Mouse (Mus musculus) lung, embryonic 16.5 days (tissue): ENCODE measurements at regions not wholly inside any gene's neighbourhood (a gene's known extent, or its start where the extent isn't known, plus 50 kb on each side); places are given as distances from the start of the nearest gene placed in this dataset.
A peak's percentile ranks its signal among the peaks of the same experiment; 100 is the strongest.

ENCODE experiments used
- ATAC-seq: fragments of 200-750 bp; cut with Nextera tagmentation; 2 replicates; pipeline ENCODE4 v1.8.0; 2017; ENCODE audit warnings: low read depth, mild to moderate bottlenecking, moderate library complexity
- H3K27ac ChIP-seq: fragments of 300-500 bp; sonication (generic); 2 replicates; pipeline ENCODE4 v1.5.1; 2014; ENCODE audit warnings: mild to moderate bottlenecking, control low read depth, low read length
- H3K27me3 ChIP-seq: fragments of 300-500 bp; sonication (generic); 2 replicates; pipeline ENCODE4 v1.6.1; 2014; ENCODE audit warnings: low read depth, low read length, mixed read lengths; ENCODE audit not compliant: control insufficient read depth, insufficient read depth
- H3K36me3 ChIP-seq: fragments of 300-500 bp; sonication (generic); 2 replicates; pipeline ENCODE4 v1.6.1; 2014; ENCODE audit warnings: low read length; ENCODE audit not compliant: control insufficient read depth, insufficient read depth
- H3K4me1 ChIP-seq: fragments of 300-500 bp; sonication (generic); replicated peaks from 2 replicates; pipeline ENCODE4 v1.6.1; 2014; ENCODE audit warnings: low read length, mixed read lengths; ENCODE audit not compliant: control insufficient read depth, insufficient read depth
- H3K4me2 ChIP-seq: fragments of 300-500 bp; sonication (generic); 2 replicates; pipeline ENCODE4 v1.6.1; 2014; ENCODE audit warnings: low read depth, low read length, control low read depth
- H3K4me3 ChIP-seq: fragments of 300-500 bp; sonication (generic); 2 replicates; pipeline ENCODE4 v1.5.1; 2014; ENCODE audit warnings: mild to moderate bottlenecking, low read length, control low read depth
- H3K9ac ChIP-seq: fragments of 300-500 bp; sonication (generic); 2 replicates; pipeline ENCODE4 v1.6.1; 2014; ENCODE audit warnings: low read length, control low read depth
- H3K9me3 ChIP-seq: fragments of 300-500 bp; sonication (generic); 2 replicates; pipeline ENCODE4 v1.6.1; 2016; ENCODE audit warnings: low read length; ENCODE audit not compliant: control insufficient read depth
- whole genome bisulfite sequencing: fragments of 180-500 bp; shearing (Covaris S2); extraction: QIAGEN DNeasy Blood & Tissue Kit; methylation state at CpG from one replicate; pipeline ENCODE4 v1.1.7; 2014; 5-methylcytosine and 5-hydroxymethylcytosine counted together

DNA sequence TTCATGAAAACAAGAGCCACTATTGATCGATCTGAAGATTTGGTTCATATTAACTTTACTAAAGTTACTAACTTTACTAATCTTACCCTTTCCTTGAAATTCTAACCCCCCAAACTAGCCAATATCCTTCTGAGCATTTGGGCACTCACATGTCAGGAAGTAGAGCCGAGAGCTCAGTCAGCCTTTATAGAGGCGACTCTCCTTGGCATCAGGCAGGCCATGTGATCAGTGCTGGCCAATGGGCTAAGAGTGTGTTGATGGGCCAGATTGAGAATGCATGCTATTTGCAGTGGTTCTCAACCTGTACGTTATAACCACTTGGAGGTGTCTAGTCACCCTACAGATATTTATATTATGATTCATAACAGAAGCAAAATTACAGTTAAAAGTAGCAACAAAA lies 69.6 kb upstream of the Slc35b4 start:
- no peaks in the 10 kb centered on the region for H3K9me3 ChIP-seq
- no peaks in the 10 kb centered on the region for H3K4me1 ChIP-seq
- H3K4me3 ChIP-seq = no peak overlapping the region
- no peaks in the 10 kb centered on the region for H3K36me3 ChIP-seq
- no peak overlapping the region for H3K27ac ChIP-seq
- H3K4me2 ChIP-seq = no peak overlapping the region
- no peaks in the 10 kb centered on the region for H3K27me3 ChIP-seq
- no peak for ATAC-seq
- WGBS = 67% methylated on average over 4 of the region's 4 CpGs
- H3K9ac ChIP-seq = no peak overlapping the region

DNA sequence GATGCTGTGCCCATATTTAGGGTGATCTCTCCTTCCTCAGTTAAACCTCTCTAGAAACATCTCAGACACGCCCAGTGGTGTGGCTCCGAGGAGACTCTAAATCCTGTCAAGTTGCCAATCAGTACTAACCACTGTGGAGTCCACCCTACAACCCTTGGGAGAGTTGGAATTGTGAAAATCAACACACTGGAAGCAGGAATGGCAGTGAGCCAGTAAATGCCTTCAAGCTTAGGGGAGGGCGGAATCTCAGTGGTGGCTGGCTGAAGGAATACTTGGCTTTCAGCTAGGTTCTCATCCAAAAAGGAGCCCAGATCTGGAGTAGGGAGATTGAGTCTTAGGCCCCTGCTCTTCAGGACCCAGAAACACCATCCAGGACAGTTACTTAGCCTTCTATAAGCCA lies 66.1 kb upstream of the Slc35b4 start:
- H3K27ac ChIP-seq = no peak overlapping the region
- H3K4me1 ChIP-seq = no peaks in the 10 kb centered on the region
- no peaks in the 10 kb centered on the region for H3K36me3 ChIP-seq
- ATAC-seq = 0 out of 2 replicates have a peak, but pooled peaks have one; percentile 36
- H3K27me3 ChIP-seq = no peaks in the 10 kb centered on the region
- H3K4me3 ChIP-seq = no peak overlapping the region
- H3K4me2 ChIP-seq = no peak overlapping the region
- 48% methylated on average over 3 of the region's 3 CpGs for WGBS
- H3K9ac ChIP-seq = no peak overlapping the region
- no peaks in the 10 kb centered on the region for H3K9me3 ChIP-seq

DNA sequence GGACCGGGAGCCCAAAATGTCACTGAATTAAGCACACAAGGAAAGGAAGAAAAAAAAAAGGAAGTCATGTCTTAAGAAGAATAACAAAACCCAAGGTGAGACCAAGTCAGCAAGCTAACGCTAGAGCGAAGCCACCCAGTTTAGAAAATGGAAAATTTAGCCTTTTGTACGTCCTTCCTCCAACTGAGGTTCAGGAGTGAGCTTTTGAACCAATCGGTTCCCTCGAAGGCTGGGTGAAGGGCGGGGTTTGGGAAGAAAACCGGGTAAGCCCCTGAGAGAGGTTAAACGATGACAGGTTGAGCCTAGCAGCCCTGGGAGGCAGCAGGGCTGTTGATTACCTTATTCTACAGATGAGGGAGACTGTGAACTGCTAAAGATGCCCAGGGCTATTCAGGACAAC lies 65.6 kb upstream of the Slc35b4 start:
- no peak overlapping the region for H3K27ac ChIP-seq
- no peaks in the 10 kb centered on the region for H3K4me1 ChIP-seq
- H3K27me3 ChIP-seq = no peaks in the 10 kb centered on the region
- no peaks in the 10 kb centered on the region for H3K36me3 ChIP-seq
- ATAC-seq = no peak
- no peaks in the 10 kb centered on the region for H3K9me3 ChIP-seq
- no peak overlapping the region for H3K4me3 ChIP-seq
- H3K9ac ChIP-seq = no peak overlapping the region
- 26% methylated on average over 9 of the region's 9 CpGs for WGBS
- no peak overlapping the region for H3K4me2 ChIP-seq

DNA sequence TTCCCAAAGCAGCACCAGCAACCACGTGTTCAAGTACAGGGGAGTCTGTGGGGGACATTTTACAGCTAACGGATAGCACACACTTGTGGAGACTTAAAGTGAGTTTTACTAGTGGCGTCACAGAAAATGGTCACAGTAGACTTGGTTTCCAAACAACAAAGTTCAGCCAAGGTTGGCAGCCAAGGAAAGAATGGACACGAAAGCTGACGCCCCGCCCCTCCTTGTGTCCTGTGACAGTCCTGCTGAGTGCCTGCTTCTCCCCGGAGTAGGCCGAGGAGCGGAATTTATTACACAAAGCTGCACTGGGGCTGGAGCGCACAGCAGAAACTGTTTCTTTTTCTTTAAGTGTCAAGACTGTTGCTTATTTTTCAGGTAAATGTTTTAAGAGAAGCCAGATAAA lies 58.2 kb upstream of the Slc35b4 start:
- Histone ChIP-seq H3K9me3 (no peaks in the 10 kb centered on the region), H3K36me3 (no peaks in the 10 kb centered on the region), H3K4me3 (no peak overlapping the region), H3K9ac (no peak overlapping the region), H3K4me2 (no peak overlapping the region), H3K4me1 (peaks cover 4% of the 10 kb centered on the region), H3K27me3 (no peaks in the 10 kb centered on the region), H3K27ac (no peak overlapping the region)
- ATAC-seq = no peak
- WGBS = 44% methylated on average over 10 of the region's 10 CpGs

DNA sequence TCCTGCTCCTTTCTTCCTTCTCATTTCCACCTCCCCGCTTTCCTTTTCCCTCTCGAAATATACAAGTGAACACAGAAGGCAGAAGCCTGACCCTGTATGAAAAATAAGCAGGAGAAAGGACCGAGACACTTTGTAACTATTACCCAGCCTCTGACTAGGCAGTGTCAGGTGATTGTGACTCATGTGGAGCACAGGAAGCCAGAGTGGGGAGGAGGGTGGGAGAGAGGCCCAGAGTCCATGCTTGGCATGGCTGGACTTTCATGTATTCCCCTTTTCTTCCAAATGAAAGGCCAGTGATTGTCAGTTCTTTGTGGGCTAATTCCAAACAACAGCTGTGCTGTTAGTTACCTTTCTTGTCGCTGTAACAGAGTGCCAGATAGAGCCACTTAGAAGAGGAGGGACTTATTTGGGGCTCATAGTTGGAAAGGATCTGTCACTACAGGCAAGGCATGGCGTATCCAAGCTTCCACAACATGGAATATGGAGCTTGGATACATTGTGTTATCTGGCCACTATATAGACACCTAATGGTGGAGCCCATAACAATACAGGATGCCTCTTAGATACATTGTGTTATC lies 57.6 kb upstream of the Slc35b4 start:
- Histone ChIP-seq H3K27me3 (no peaks in the 10 kb centered on the region), H3K9ac (no peak overlapping the region), H3K27ac (no peak overlapping the region), H3K9me3 (no peaks in the 10 kb centered on the region), H3K4me2 (no peak overlapping the region), H3K4me3 (no peak overlapping the region), H3K36me3 (no peaks in the 10 kb centered on the region), H3K4me1 (peaks cover 4% of the 10 kb centered on the region)
- no peak for ATAC-seq
- 69% methylated on average over 5 of the region's 5 CpGs for WGBS

DNA sequence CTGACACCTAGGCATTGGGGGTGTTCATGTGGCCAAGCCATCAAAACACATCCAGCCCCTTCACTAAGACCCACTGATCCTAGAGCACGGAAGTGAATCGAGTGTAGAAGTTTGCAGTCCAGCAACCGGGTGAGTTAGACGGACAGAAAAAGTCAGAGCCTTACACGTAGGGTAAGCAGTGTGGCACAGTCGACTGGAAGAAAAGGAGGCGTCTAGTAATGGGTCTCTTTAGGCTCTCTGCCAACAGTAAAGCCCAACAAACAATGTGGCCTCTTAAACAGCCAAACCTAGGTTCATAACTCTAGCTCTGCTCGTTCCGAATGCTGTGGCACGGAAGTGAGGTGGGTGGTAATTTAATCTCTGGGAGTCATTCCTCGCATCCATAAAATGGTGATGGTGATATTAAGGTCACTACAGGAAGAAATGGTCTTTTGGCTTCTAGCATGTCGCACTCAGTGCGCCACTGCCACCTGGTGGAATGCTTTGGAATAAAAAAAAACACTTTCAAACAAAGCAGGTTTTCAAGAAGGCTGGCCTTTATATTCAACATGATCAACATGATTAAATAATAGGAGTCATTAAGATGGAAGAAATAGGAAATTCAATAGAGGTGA lies 54.0 kb upstream of the Slc35b4 start:
- Histone ChIP-seq H3K4me1 (peaks cover 4% of the 10 kb centered on the region), H3K9me3 (no peaks in the 10 kb centered on the region), H3K4me2 (peak overlapping the region; percentile 14; the same call in 1 of the 2 replicates), H3K27me3 (no peaks in the 10 kb centered on the region), H3K36me3 (no peaks in the 10 kb centered on the region), H3K27ac (no peak overlapping the region), H3K9ac (no peak overlapping the region), H3K4me3 (no peak overlapping the region)
- WGBS = 23% methylated on average over 13 of the region's 13 CpGs
- peak; percentile 34; the same call in 1 of the 2 replicates for ATAC-seq

DNA sequence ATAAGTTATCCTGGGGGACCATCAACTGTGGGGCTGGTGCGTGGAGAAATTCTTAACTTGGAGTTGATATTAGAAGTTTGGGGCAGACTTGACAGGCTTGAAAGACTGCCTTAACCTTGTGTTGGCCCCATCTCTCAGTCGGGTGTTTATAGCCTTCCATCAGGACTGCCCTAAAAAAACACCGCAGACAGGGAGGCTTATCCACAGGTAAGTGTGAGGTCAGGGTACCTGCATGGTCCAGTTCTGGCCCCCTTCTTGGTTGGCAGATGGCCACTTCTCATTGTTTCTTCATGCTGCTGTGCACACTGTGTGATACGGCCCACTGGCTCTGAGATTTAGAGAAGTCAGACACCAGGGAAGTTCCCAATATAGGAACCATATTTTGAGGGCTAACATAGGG lies 50.2 kb upstream of the Slc35b4 start:
- Histone ChIP-seq H3K27me3 (no peaks in the 10 kb centered on the region), H3K4me2 (no peak overlapping the region), H3K4me3 (no peak overlapping the region), H3K9ac (no peak overlapping the region), H3K27ac (no peak overlapping the region), H3K4me1 (peaks cover 4% of the 10 kb centered on the region), H3K9me3 (0 out of 2 replicates have a peak, but pooled peaks cover 5% of the 10 kb centered on the region), H3K36me3 (no peaks in the 10 kb centered on the region)
- ATAC-seq = no peak
- WGBS = 64% methylated on average over 4 of the region's 4 CpGs
